Mouse (Mus musculus): ENCODE measurements around the gene Prss34. TPM values are rescaled to one million over a fixed set of nuclear protein-coding genes. Genes with fewer than 3 reads are reported as not detected.
A peak's percentile ranks its signal among the peaks of the same experiment; 100 is the strongest.

Prss34 gene
- polyA plus RNA-seq, 1 experiment from 2014 or later: not detected

DNA sequence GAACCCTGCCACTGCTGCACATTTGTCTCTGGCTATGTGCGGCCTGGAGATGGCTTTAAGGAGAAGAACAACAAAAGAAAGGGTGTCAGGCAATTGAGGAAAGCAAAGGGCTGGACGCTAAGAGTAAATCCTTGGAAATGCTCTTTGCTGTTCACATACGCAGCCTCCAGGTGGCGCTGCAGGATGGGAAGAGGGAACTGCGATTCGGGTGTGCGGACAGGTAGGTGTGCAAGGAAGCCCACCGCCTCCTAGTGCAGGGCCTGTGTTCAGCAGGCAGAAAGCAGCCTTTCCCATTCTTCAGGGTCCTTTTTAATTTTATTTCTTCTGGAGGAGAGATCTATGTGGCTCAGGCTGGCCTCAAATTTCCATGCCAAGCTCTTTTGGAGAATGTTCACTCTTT, 35.7 kb downstream of the Prss34 start:
- 2% methylated on average over 8 of the region's 8 CpGs for WGBS
- H3K4me3 ChIP-seq: no peak overlapping the region
- H3K27ac ChIP-seq (replicated peaks): no peak overlapping the region
- no peaks in the 10 kb centered on the region for H3K36me3 ChIP-seq
- no peaks in the 10 kb centered on the region for H3K4me1 ChIP-seq
- peak; percentile 70 for DNase-seq (ENCODE audit: low spot score)
- H3K27me3 ChIP-seq (ENCODE audit: low read depth, poor library complexity, severe bottlenecking): peaks cover 13% of the 10 kb centered on the region; the same call in 1 of the 2 replicates
- no peaks in the 10 kb centered on the region for H3K9me3 ChIP-seq (replicated peaks)

DNA sequence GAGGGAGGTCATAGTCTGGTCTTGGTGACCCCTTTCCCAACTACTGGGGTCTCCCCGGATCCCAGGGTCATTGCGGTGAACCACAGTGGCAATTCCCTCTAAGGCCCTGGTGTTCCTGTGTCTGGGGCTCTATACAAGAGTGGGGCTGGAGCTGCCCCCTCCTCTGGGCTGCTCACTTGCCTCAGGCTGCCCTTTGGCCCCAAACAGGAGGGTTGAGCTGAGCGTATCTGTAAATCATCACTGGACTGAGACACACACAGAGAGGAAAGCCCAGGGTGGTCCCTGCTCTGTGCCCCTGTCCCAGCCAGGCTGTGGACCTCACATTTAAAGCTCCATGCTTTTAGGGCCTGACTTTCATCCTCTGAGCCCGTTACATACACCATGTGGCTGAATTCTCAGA, 40.0 kb downstream of the Prss34 start:
- Histone ChIP-seq H3K4me1 (no peaks in the 10 kb centered on the region), H3K27me3 (ENCODE audit: low read depth, poor library complexity, severe bottlenecking) (0 out of 2 replicates have a peak, but pooled peaks cover 12% of the 10 kb centered on the region), H3K36me3 (no peaks in the 10 kb centered on the region), H3K4me3 (no peak overlapping the region), H3K9me3 (replicated peaks) (no peaks in the 10 kb centered on the region), H3K27ac (replicated peaks) (no peak overlapping the region)
- DNase-seq (ENCODE audit: low spot score): no peak
- 77% methylated on average over 4 of the region's 4 CpGs for WGBS

DNA sequence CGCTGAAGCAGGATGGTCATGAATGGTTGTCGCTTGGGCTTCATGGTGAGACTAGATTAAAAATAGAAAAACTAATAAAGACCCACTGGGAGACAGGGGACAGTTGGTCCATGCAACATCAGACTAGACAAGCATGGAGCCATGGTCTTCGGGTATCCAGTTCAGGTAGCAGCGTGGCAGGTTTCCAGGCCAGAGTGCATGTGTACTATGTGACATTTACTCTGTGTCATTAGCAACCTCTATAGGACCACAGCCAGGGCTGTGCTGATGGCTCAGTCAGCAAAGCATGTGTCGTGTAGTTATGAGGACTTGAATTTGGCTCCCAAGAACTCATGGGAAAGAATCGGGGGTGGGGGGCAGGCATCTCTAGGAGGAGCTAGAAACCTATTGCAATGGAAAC, 41.8 kb downstream of the Prss34 start:
- H3K9me3 ChIP-seq (replicated peaks): no peaks in the 10 kb centered on the region
- H3K36me3 ChIP-seq: no peaks in the 10 kb centered on the region
- H3K4me1 ChIP-seq: no peaks in the 10 kb centered on the region
- no peak overlapping the region for H3K4me3 ChIP-seq
- no peak overlapping the region for H3K27ac ChIP-seq (replicated peaks)
- DNase-seq (ENCODE audit: low spot score): no peak
- H3K27me3 ChIP-seq (ENCODE audit: low read depth, poor library complexity, severe bottlenecking): no peaks in the 10 kb centered on the region
- WGBS: 85% methylated on average over 6 of the region's 6 CpGs

DNA sequence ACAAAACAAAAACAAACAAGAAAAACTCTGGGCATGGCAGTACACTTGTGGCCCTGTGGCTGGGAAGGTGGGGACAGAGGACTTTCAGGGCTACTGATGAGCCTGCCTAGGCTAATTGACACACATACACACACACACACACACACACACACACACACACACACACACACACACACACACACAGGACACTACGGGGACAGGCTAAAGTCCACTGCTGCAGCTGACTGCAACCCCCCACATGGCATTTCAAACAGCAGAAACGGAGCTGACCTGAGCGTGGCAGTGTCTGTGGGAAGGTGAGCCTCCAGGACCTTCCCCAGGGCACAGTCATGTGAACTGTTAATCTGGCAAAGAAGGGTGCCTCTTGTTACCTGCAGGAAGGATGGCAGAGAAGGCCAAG, 43.3 kb downstream of the Prss34 start:
- Histone ChIP-seq H3K4me3 (no peak overlapping the region), H3K4me1 (no peaks in the 10 kb centered on the region), H3K27me3 (ENCODE audit: low read depth, poor library complexity, severe bottlenecking) (no peaks in the 10 kb centered on the region), H3K36me3 (no peaks in the 10 kb centered on the region), H3K9me3 (replicated peaks) (no peaks in the 10 kb centered on the region), H3K27ac (replicated peaks) (no peak overlapping the region)
- WGBS: 62% methylated on average over 3 of the region's 3 CpGs
- no peak for DNase-seq (ENCODE audit: low spot score)

DNA sequence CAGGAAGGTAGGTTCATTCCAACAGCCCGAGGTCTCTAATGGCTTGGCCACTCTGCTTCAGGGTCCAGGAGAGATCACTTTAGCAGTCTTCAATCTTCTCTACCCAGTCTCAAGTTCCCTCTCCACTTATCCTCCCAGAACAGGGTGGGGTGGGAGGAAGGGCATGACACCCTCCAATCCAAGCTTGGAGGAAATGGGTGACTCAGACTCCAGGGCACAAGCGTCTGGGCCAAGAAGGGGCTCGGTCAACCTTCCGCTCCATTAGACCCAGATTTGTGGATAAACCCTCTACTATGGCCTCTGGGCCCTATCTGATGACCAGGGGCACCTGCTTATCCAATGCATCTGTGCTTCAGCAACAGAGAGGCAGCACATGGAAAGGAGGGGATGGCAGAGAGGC, 47.3 kb downstream of the Prss34 start, which contains the start of gene Tpsab1:
Gene Tpsab1, minus strand, starts transcription at position 101 of the 400 bp plus-strand sequence.
- no peaks in the 10 kb centered on the region for H3K36me3 ChIP-seq
- WGBS: 89% methylated on average over 4 of the region's 4 CpGs
- DNase-seq (ENCODE audit: low spot score): no peak
- no peaks in the 10 kb centered on the region for H3K27me3 ChIP-seq (ENCODE audit: low read depth, poor library complexity, severe bottlenecking)
- no peaks in the 10 kb centered on the region for H3K4me1 ChIP-seq
- H3K27ac ChIP-seq (replicated peaks): no peak within 1 kb of the TSS
- H3K4me3 ChIP-seq: no peak within 1 kb of the TSS
- no peaks in the 10 kb centered on the region for H3K9me3 ChIP-seq (replicated peaks)

Other genes with a start within 250 kb of the Prss34 start
- gene Tmem204, start 214.8 kb upstream of the Prss34 start, polyA plus RNA-seq (2016; fragmentation: Nextera tagmentation; extraction: Ambion mirVana): 10.7 and 12.7 TPM in 2 replicates
- gene Telo2, start 182.4 kb upstream of the Prss34 start, polyA plus RNA-seq (2016; fragmentation: Nextera tagmentation; extraction: Ambion mirVana): 51.2 and 51.5 TPM in 2 replicates
- gene Ptx4, start 177.6 kb upstream of the Prss34 start, polyA plus RNA-seq (2016; fragmentation: Nextera tagmentation; extraction: Ambion mirVana): not detected in 2 replicates
- 23.1 and 26.4 TPM in 2 replicates for gene Clcn7, start 165.0 kb upstream of the Prss34 start, polyA plus RNA-seq (2016; fragmentation: Nextera tagmentation; extraction: Ambion mirVana)
- not detected in 2 replicates for gene Ccdc154, start 135.9 kb upstream of the Prss34 start, polyA plus RNA-seq (2016; fragmentation: Nextera tagmentation; extraction: Ambion mirVana)
- not detected in 2 replicates for gene Gm38655, start 122.9 kb upstream of the Prss34 start, polyA plus RNA-seq (2016; fragmentation: Nextera tagmentation; extraction: Ambion mirVana)
- 37.3 and 37.7 TPM in 2 replicates for gene BC003965, start 113.8 kb upstream of the Prss34 start, polyA plus RNA-seq (2016; fragmentation: Nextera tagmentation; extraction: Ambion mirVana)
- 8.4 and 9.7 TPM in 2 replicates for gene Unkl, start 110.0 kb upstream of the Prss34 start, polyA plus RNA-seq (2016; fragmentation: Nextera tagmentation; extraction: Ambion mirVana)
- 67.0 and 75.3 TPM in 2 replicates for gene Gnptg, start 58.3 kb upstream of the Prss34 start, polyA plus RNA-seq (2016; fragmentation: Nextera tagmentation; extraction: Ambion mirVana)
- gene Tsr3, start 58.2 kb upstream of the Prss34 start, polyA plus RNA-seq (2016; fragmentation: Nextera tagmentation; extraction: Ambion mirVana): 74.6 and 80.4 TPM in 2 replicates
- gene Baiap3, start 42.0 kb upstream of the Prss34 start, polyA plus RNA-seq (2016; fragmentation: Nextera tagmentation; extraction: Ambion mirVana): 2.3 and 2.4 TPM in 2 replicates
- gene Ube2i, start 23.8 kb upstream of the Prss34 start, polyA plus RNA-seq (2016; fragmentation: Nextera tagmentation; extraction: Ambion mirVana): 879 and 915 TPM in 2 replicates
- gene Prss28, start 10.3 kb downstream of the Prss34 start, polyA plus RNA-seq (2016; fragmentation: Nextera tagmentation; extraction: Ambion mirVana): not detected in 2 replicates
- gene Prss29, start 20.3 kb downstream of the Prss34 start, polyA plus RNA-seq (2016; fragmentation: Nextera tagmentation; extraction: Ambion mirVana): not detected in 2 replicates
- not detected in 2 replicates for gene Tpsab1, start 47.2 kb downstream of the Prss34 start, polyA plus RNA-seq (2016; fragmentation: Nextera tagmentation; extraction: Ambion mirVana)
- not detected in 2 replicates for gene Tpsb2, start 67.9 kb downstream of the Prss34 start, polyA plus RNA-seq (2016; fragmentation: Nextera tagmentation; extraction: Ambion mirVana)
- not detected in 2 replicates for gene Tpsg1, start 70.9 kb downstream of the Prss34 start, polyA plus RNA-seq (2016; fragmentation: Nextera tagmentation; extraction: Ambion mirVana)
- 2.1 and 3.6 TPM in 2 replicates for gene Cacna1h, start 135.4 kb downstream of the Prss34 start, polyA plus RNA-seq (2016; fragmentation: Nextera tagmentation; extraction: Ambion mirVana)
- 0.17 and 0.38 TPM in 2 replicates for gene Tekt4, start 156.2 kb downstream of the Prss34 start, polyA plus RNA-seq (2016; fragmentation: Nextera tagmentation; extraction: Ambion mirVana)
- not detected in 2 replicates for gene Sstr5, start 198.9 kb downstream of the Prss34 start, polyA plus RNA-seq (2016; fragmentation: Nextera tagmentation; extraction: Ambion mirVana)

Measured in midbrain, embryonic 10.5 days (tissue).